Mouse (Mus musculus): ENCODE data around the gene Mthfr.

- TF ChIP-seq CTCF (IDR thresholded peaks at IDR 0.05; ENCODE audit: low read depth): peak; percentile 40
- TF ChIP-seq EP300 (IDR thresholded peaks at IDR 0.05; ENCODE audit: low read depth): no peak
Observed at GRCm38 (mm10) chr4:148079212-148079611, 40.3 kb downstream of the Mthfr start.

Data from liver, embryonic 14.5 days (tissue).